Mouse (Mus musculus) left cerebral cortex, adult 6 months (tissue): Measurements from ENCODE around the gene Gbp10. TPM values are rescaled to one million over a fixed set of nuclear protein-coding genes. Genes with fewer than 3 reads are reported as not detected.

Experiments
- long read RNA-seq, 2 experiments: library from polyadenylated mRNA; unstranded; transcript quantifications; one replicate each; pipeline ENCODE4 v2.0.0; 2019 to 2020
- polyA plus RNA-seq: library from polyadenylated mRNA; unstranded; fragments of <200 nt; fragmentation: Nextera tagmentation; gene quantifications from 2 replicates; pipeline ENCODE4 v1.2.3, GENCODE M21; 2021

Gbp10 gene
- 0.26 TPM in 1 of 2 replicates, not detected in the other for polyA plus RNA-seq
- long read RNA-seq, experiment 1, partial matches to known transcripts, result 1 of 1 reads
- long read RNA-seq, experiment 1, other reads (novel, unspliced or antisense), result 0 of 1 reads
- long read RNA-seq, experiment 2, result 0 reads

GRCm38 (mm10) chr5:105239483-105240047 is at the start of gene Gbp10:
Gbp10 (minus strand) TSS chr5:105239533.

Other genes with a start within 250 kb of the Gbp10 start
- 0.59 and 1.0 TPM in 2 replicates for gene Gbp9, start 100.0 kb downstream of the Gbp10 start, polyA plus RNA-seq
- 0.16 and 0.31 TPM in 2 replicates for gene Gbp8, start 100.0 kb downstream of the Gbp10 start, polyA plus RNA-seq
- 0.77 and 1.0 TPM in 2 replicates for gene Gbp4, start 99.9 kb downstream of the Gbp10 start, polyA plus RNA-seq
- not detected in 2 replicates for gene Gm43302, start 54.2 kb upstream of the Gbp10 start, polyA plus RNA-seq
- gene Gbp6, start 54.2 kb upstream of the Gbp10 start, polyA plus RNA-seq, result 1.3 and 1.6 TPM in 2 replicates
- 9.5 and 28.9 TPM in 2 replicates for gene Lrrc8b, start 176.2 kb upstream of the Gbp10 start, polyA plus RNA-seq